Mouse (Mus musculus) liver, adult 2 months (tissue): Measurements from ENCODE around the gene Tmem239. TPM values are rescaled to one million over a fixed set of nuclear protein-coding genes. Genes with fewer than 3 reads are reported as not detected.

Source experiments
- DNase-seq: peaks from one replicate; pipeline ENCODE4 v3.0.0-alpha.2; 2011; ENCODE audit warnings: low read depth, low spot score; ENCODE audit errors: extremely low read depth
- H3K27ac ChIP-seq: fragments of 200-500 bp; replicated peaks from 2 replicates; pipeline ENCODE4 v1.5.1; 2012; ENCODE audit warnings: low read depth, mild to moderate bottlenecking, control low read depth, inconsistent platforms, low read length; ENCODE audit not compliant: insufficient read depth
- H3K27me3 ChIP-seq: fragments of 200-500 bp; 2 replicates; pipeline ENCODE4 v1.6.1; 2012; ENCODE audit warnings: mild to moderate bottlenecking, moderate library complexity, low read length, inconsistent platforms; ENCODE audit not compliant: control insufficient read depth, insufficient read depth
- H3K36me3 ChIP-seq: fragments of 200-500 bp; 2 replicates; pipeline ENCODE4 v1.6.1; 2012; ENCODE audit warnings: low read length, inconsistent platforms; ENCODE audit not compliant: control insufficient read depth, insufficient read depth
- H3K4me1 ChIP-seq: fragments of 200-500 bp; 2 replicates; pipeline ENCODE4 v1.6.1; 2011; ENCODE audit warnings: low read length; ENCODE audit not compliant: control insufficient read depth, insufficient read depth
- H3K4me3 ChIP-seq: fragments of 200-500 bp; 2 replicates; pipeline ENCODE4 v1.5.1; 2011; ENCODE audit warnings: low read depth, mild to moderate bottlenecking, control low read depth, low read length, moderate library complexity; ENCODE audit not compliant: insufficient read depth
- H3K79me2 ChIP-seq: fragments of 200-500 bp; 2 replicates; pipeline ENCODE4 v1.6.1; 2012; ENCODE audit warnings: inconsistent platforms, mild to moderate bottlenecking, low read length, moderate library complexity; ENCODE audit not compliant: control insufficient read depth, insufficient read depth
- H3K9ac ChIP-seq: fragments of 200-500 bp; 2 replicates; pipeline ENCODE4 v1.6.1; 2012; ENCODE audit warnings: low read depth, mild to moderate bottlenecking, control low read depth, inconsistent platforms, low read length
- CTCF ChIP-seq: fragments of 200-500 bp; IDR thresholded peaks from 2 replicates; pipeline ENCODE4 v1.5.1; 2011; ENCODE audit warnings: low read depth, low read length, control low read depth
- POLR2A ChIP-seq: fragments of 200-500 bp; IDR thresholded peaks from 2 replicates; pipeline ENCODE4 v1.6.1; 2011; ENCODE audit warnings: low read length, control low read depth; ENCODE audit not compliant: insufficient read depth; ENCODE audit errors: extremely low read depth
- WGBS: fragments of 180-500 bp; shearing (Covaris S2); methylation state at CpG from one replicate; pipeline ENCODE4 v1.1.7; 2018; 5-methylcytosine and 5-hydroxymethylcytosine counted together
- polyA plus RNA-seq: library from polyadenylated mRNA; depleted of rRNA; stranded (reverse); fragments of >200 nt; gene quantifications from 2 replicates; pipeline ENCODE4 v1.2.3, GENCODE M21; 2012
- total RNA-seq: library from RNA; depleted of rRNA; stranded (reverse); fragments of >200 nt; gene quantifications from 2 replicates; pipeline ENCODE4 v1.2.3, GENCODE M21; 2014

Gene Tmem239
- total and polyA plus RNA-seq, 2 experiments: not detected

- WGBS: 72% methylated on average over 4 of the region's 4 CpGs
- Histone ChIP-seq H3K9ac (no peak overlapping the region), H3K27me3 (no peaks in the 10 kb centered on the region), H3K36me3 (no peaks in the 10 kb centered on the region), H3K4me1 (no peaks in the 10 kb centered on the region), H3K4me3 (no peak overlapping the region), H3K79me2 (no peaks in the 10 kb centered on the region), H3K27ac (no peak overlapping the region)
- no peak for DNase-seq
- no peak for TF ChIP-seq CTCF
- TF ChIP-seq POLR2A: no peak
These were observed 31.3 kb upstream of the Tmem239 start for GRCm38 (mm10) chr2:130374951-130375350.

DNA sequence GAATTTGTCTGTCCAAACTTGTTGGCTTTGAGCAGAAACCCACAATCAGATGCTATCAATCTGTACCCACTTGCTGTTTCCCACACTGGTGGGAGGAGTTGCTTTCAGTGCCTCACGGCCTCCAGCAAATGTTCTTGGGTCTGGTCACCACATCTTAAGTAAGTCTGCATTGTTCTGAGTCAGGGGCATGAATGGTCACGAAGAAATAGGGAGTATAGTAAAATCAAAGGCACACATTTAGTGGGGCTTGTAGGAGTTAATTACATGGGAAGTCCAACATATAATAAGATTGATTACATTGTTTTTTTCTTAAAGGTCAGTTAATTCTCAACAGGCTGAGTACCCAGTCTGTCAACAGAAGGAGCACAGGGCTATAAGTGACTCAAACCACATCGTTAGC, 23.1 kb upstream of the Tmem239 start:
- 62% methylated on average over 3 of the region's 3 CpGs for WGBS
- H3K9ac ChIP-seq: no peak overlapping the region
- no peaks in the 10 kb centered on the region for H3K36me3 ChIP-seq
- H3K27ac ChIP-seq: no peak overlapping the region
- H3K4me1 ChIP-seq: no peaks in the 10 kb centered on the region
- no peak for TF ChIP-seq POLR2A
- no peak for DNase-seq
- H3K79me2 ChIP-seq: no peaks in the 10 kb centered on the region
- no peaks in the 10 kb centered on the region for H3K27me3 ChIP-seq
- no peak overlapping the region for H3K4me3 ChIP-seq

DNA sequence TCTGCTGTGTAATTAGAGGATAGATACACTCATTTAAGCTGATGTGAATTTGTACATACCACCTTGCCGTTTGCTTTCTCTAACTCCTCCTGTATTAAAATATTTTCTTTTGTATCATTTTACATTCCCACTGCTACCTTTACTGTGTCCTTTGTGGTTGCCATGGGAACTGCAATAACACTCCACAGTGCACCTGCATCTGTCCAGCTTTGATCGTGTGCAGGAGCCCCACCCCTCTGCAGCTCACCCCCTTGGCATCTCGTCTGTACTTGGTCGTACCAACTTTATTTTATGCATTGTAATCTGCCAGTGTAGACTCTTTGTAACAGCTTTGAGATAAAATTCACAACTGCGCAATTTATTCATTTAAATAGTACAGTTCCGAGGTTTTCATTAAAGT, 22.4 kb upstream of the Tmem239 start:
- no peaks in the 10 kb centered on the region for H3K36me3 ChIP-seq
- no peaks in the 10 kb centered on the region for H3K27me3 ChIP-seq
- no peak overlapping the region for H3K27ac ChIP-seq
- TF ChIP-seq POLR2A (no peak), CTCF (no peak)
- no peaks in the 10 kb centered on the region for H3K4me1 ChIP-seq
- DNase-seq: no peak
- no peak overlapping the region for H3K9ac ChIP-seq
- 69% methylated on average over 6 of the region's 6 CpGs for WGBS
- no peaks in the 10 kb centered on the region for H3K79me2 ChIP-seq
- H3K4me3 ChIP-seq: no peak overlapping the region

DNA sequence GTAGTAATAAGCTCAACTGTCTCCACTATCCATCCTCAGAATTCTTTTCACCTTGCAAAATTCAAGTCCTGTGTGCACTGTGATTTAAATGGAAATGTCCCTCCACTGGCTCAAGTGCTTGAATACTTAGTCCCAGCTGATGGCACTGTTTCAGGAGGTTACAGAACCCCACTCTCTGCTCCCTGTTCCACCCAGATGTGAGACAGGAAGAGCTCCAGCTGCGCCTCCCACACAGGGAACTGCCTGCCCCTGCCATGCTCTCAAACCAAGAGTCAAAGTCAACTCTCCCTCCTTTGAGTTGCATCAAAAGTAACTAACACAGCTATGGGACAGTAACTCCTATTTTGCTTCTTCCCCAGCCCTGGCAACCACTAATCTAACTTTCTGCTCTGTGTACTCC, 20.1 kb upstream of the Tmem239 start:
- Histone ChIP-seq H3K27ac (no peak overlapping the region), H3K4me1 (no peaks in the 10 kb centered on the region), H3K79me2 (no peaks in the 10 kb centered on the region), H3K4me3 (no peak overlapping the region), H3K27me3 (no peaks in the 10 kb centered on the region), H3K9ac (no peak overlapping the region), H3K36me3 (no peaks in the 10 kb centered on the region)
- 79% methylated on average over 1 of the region's 1 CpGs for WGBS
- TF ChIP-seq POLR2A: no peak
- TF ChIP-seq CTCF: no peak
- DNase-seq: no peak

DNA sequence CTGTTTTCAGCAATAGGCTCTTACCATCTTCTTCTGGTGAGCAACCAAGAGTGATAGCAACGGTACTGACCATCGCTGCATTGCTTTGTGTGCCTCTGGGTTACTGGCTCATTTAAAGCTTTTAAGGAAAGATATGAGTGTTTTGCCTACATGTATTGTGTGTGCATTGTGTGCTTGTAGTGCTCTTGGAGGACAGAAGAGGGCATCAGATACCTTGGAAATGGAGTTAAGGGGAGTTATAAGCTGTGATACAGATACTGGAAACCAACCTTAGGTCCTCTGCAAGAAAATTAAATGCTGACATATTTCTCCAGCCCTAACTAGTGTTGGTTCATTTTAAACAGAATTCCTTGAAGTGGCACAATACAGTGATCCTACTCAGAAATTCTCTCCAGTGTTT, 17.5 kb upstream of the Tmem239 start:
- 73% methylated on average over 2 of the region's 2 CpGs for WGBS
- Histone ChIP-seq H3K79me2 (no peaks in the 10 kb centered on the region), H3K4me1 (no peaks in the 10 kb centered on the region), H3K4me3 (no peak overlapping the region), H3K36me3 (no peaks in the 10 kb centered on the region), H3K9ac (no peak overlapping the region), H3K27ac (no peak overlapping the region), H3K27me3 (no peaks in the 10 kb centered on the region)
- peak; percentile 39 for DNase-seq
- TF ChIP-seq CTCF (peak; percentile 33; the same call in 1 of the 2 replicates), POLR2A (no peak)

DNA sequence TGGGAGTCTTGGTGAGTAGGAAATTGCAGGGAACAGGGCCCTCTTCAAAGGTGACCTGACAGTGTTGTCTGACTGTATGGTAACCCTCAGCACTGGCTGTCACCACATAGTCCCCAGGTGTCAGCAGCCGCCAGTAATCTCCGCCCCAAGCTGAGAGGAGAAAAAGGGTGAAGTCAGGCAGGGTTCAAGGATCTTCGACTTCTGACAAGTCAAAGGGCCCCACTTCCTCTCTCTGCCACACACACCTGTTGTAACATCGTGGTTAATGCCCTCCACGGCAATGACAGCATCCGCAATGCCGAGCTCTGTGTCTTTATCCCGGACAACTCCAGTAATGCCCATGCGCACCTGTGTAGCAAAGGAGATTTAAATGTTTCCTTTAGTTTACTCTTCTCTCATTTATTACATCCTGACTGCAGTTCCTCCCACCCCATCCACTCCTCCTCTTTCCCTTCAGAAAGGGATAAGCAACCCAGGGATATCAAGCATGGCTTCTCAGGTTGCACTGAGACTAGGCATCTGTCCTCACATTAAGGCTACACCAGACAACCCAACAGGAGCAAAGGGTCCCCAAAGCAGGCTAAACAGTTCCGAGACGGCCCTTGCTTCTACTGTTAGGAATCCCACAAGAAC, 15.2 kb upstream of the Tmem239 start:
- Histone ChIP-seq H3K27me3 (no peaks in the 10 kb centered on the region), H3K27ac (no peak overlapping the region), H3K9ac (no peak overlapping the region), H3K4me1 (no peaks in the 10 kb centered on the region), H3K4me3 (no peak overlapping the region), H3K36me3 (no peaks in the 10 kb centered on the region), H3K79me2 (no peaks in the 10 kb centered on the region)
- no peak for TF ChIP-seq CTCF
- TF ChIP-seq POLR2A: no peak
- 83% methylated on average over 11 of the region's 11 CpGs for WGBS
- DNase-seq: no peak
